Mouse (Mus musculus) cortical plate, adult 2 months (tissue): ENCODE data around the gene Gm28035. TPM values are rescaled to one million over a fixed set of nuclear protein-coding genes. Genes with fewer than 3 reads are reported as not detected.
A peak's percentile ranks its signal among the peaks of the same experiment; 100 is the strongest.

ENCODE experiments used
- H3K27ac ChIP-seq: fragments of 200-500 bp; 2 replicates; pipeline ENCODE4 v1.5.1; 2012; ENCODE audit warnings: low read length, control low read depth, inconsistent platforms; ENCODE audit not compliant: insufficient read depth
- H3K4me1 ChIP-seq: fragments of 200-500 bp; 2 replicates; pipeline ENCODE4 v1.6.1; 2011; ENCODE audit warnings: low read length; ENCODE audit not compliant: control insufficient read depth, insufficient read depth
- H3K4me3 ChIP-seq: fragments of 200-500 bp; 2 replicates; pipeline ENCODE4 v1.5.1; 2011; ENCODE audit warnings: mild to moderate bottlenecking, low read length, control low read depth; ENCODE audit not compliant: insufficient read depth
- CTCF ChIP-seq: fragments of 200-500 bp; IDR thresholded peaks from 2 replicates; pipeline ENCODE4 v1.5.1; 2011; ENCODE audit warnings: mild to moderate bottlenecking, control low read depth, low read length; ENCODE audit not compliant: insufficient read depth; ENCODE audit errors: extremely low read depth
- POLR2A ChIP-seq: fragments of 200-500 bp; IDR thresholded peaks from 2 replicates; pipeline ENCODE4 v1.6.1; 2011; ENCODE audit warnings: mild to moderate bottlenecking, low read length, control low read depth; ENCODE audit not compliant: insufficient read depth; ENCODE audit errors: extremely low read depth
- polyA plus RNA-seq: library from polyadenylated mRNA; depleted of rRNA; stranded (reverse); fragments of >200 nt; gene quantifications from 2 replicates; pipeline ENCODE4 v1.2.3, GENCODE M21; 2012

The Gm28035 gene
- polyA plus RNA-seq, 1 experiment, result 18.5 TPM

- no peak overlapping the region for H3K4me3 ChIP-seq
- peaks cover 8% of the 10 kb centered on the region for H3K4me1 ChIP-seq
- no peak for TF ChIP-seq POLR2A
- no peak for TF ChIP-seq CTCF
- no peak overlapping the region for H3K27ac ChIP-seq
These were observed 18.2 kb downstream of the Gm28035 start for GRCm38 (mm10) chr2:30258600-30258999.

- Histone ChIP-seq H3K4me3 (no peak overlapping the region), H3K4me1 (peaks cover 8% of the 10 kb centered on the region), H3K27ac (no peak overlapping the region)
- TF ChIP-seq POLR2A (no peak), CTCF (no peak)
These were observed 19.0 kb downstream of the Gm28035 start for GRCm38 (mm10) chr2:30259131-30260064.

- peaks cover 10% of the 10 kb centered on the region for H3K4me1 ChIP-seq
- no peak overlapping the region for H3K27ac ChIP-seq
These were observed 20.8 kb downstream of the Gm28035 start for GRCm38 (mm10) chr2:30261064-30261736.

DNA sequence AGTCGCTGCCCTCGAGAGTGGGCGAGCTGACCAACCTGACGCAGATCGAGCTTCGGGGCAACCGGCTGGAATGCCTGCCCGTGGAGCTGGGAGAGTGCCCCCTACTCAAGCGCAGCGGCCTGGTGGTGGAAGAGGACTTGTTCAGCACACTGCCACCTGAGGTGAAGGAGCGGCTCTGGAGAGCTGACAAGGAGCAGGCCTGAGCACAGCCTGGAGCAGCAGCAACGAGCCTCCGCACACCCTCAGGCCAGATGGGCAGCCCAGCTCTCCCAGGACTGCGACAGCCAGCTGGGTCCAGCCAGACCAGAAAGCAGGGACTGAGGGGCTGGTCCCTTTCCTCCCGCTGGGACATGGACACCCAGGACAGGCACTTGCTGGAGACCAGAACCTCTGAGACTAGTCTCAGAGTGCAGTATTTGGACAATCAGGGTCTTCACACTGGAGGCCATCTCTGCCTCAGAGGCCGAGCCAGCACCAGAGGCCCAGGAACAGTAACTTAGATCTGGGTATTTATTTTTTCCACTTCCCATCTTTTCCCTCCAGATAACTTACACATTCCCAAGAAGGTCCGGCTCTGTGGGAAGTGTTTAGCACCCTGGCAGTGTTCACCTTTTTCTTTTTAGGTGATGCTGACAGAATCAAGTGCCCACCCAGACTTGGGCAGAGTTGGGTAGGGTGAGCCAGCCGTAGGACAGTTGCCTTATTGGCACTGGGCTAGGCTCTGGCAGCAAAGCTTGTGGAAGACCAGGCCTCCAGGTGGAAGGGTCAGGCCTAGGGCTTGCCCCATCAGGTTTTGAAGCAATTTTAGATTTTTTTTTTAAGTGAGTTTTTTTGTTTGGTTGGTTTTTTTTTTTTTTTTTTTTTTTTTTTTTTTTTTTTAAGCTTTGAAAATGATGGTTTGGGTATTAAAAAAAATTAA, 21.8 kb downstream of the Gm28035 start:
- H3K4me1 ChIP-seq, result peaks cover 10% of the 10 kb centered on the region
- no peak overlapping the region for H3K4me3 ChIP-seq
- TF ChIP-seq CTCF (no peak), POLR2A (no peak)
- no peak overlapping the region; the same call in 1 of the 2 replicates for H3K27ac ChIP-seq

More at GRCm38 (mm10) chr2:30261064-30261736, 20.8 kb downstream of the Gm28035 start:
- TF ChIP-seq CTCF, result no peak
- TF ChIP-seq POLR2A, result no peak
- H3K4me3 ChIP-seq, result no peak overlapping the region

- peaks cover 8% of the 10 kb centered on the region for H3K4me1 ChIP-seq
- no peak overlapping the region for H3K4me3 ChIP-seq
- peak overlapping the region; percentile 13 for H3K27ac ChIP-seq
- TF ChIP-seq CTCF, result no peak
- TF ChIP-seq POLR2A, result no peak
These were observed 22.6 kb downstream of the Gm28035 start for GRCm38 (mm10) chr2:30262840-30263441.

DNA sequence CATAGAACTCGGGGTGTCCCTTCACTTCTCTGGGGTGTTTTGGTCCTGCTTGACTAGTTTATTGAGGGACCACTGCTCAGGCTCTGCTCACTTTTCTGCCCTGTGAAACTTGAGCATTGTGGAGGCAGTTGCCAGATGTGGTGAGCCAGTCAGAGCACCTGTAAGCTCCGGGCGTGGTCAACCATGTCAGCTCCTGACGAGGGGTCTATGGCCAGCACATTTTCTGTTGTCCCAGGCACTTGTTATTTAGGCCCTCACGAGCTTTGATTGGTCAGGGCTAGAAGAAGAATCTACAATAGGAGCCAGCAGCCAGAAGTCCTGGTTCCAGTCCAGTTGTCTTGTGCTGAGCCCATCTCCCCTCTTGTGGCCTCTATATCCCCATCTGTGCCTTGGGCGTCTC, 23.4 kb downstream of the Gm28035 start:
- Histone ChIP-seq H3K4me3 (no peak overlapping the region), H3K4me1 (peaks cover 8% of the 10 kb centered on the region), H3K27ac (peak overlapping the region; percentile 13; the same call in 1 of the 2 replicates)
- TF ChIP-seq CTCF, result no peak
- TF ChIP-seq POLR2A, result no peak

DNA sequence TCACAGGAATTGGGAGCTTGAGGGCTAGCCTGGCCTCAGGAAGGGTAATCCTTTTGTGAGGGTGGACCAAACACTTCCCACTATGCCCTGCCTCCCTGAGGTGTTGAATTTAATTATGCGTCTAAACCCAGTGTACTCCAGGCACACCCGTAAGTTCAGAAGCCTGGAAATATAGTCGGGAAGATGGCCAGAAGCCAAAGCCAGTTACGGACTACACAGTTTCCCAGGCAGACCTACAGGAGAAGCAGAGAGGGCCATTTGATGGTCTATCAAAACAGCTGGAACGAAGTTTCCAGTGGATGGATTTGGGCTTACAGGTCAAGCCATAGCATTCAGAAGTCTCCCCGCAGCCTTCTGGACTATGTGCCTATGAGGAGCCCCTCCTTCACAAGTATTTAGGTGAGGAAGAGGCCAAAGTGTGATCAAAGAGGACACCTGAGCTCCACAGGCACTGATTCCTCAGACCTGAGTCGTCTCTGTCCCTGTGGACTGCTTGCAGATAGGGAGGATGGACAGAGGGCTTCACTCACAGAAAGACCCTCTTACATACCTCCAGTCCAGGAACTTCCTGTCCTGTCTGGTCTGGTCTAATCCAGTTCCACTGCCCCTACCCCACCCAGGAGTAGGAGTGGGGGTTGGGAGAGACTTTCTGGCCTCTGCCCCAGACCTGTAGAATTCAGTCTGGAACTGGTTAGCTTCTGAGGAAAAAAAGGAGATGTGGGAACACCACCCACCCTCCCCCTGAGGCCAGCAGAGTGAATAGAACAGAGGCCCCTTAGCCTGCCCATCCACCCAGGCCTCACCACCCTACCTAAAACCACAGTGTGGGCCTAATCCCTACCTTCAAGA, 24.5 kb downstream of the Gm28035 start:
- no peak for TF ChIP-seq POLR2A
- no peak for TF ChIP-seq CTCF
- H3K4me3 ChIP-seq, result no peak overlapping the region
- H3K4me1 ChIP-seq, result peaks cover 6% of the 10 kb centered on the region
- H3K27ac ChIP-seq, result peak overlapping the region; percentile 91

DNA sequence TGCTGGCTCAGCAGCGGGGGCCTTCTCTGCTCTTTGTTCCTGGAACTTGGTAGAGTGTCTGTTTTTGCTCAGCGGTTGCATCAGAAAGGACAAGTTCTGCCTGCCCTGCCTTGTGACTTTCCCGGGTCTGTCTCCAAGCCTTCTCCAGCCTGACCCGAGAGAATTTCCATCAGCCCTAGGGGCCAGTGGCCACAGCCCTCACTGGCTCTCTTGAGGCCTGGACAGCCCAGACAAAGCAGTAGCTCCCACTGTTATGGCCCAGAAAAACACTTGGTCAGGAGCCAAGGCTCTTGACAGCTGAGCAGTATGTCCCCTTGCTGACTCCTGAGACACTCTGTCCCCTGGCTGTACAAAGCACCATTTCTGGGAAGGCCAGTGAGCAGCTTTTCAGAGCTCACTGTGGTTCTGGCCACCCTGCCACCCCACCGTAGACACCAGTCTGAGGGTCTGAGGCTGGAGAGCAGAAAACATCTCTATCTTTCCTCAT, 25.4 kb downstream of the Gm28035 start, which contains the start of gene Phyhd1:
TSS of gene Phyhd1 (plus strand) at position 437 of the 487 bp plus-strand sequence.
- TF ChIP-seq POLR2A (no peak), CTCF (no peak)
- H3K4me1 ChIP-seq, result peaks cover 6% of the 10 kb centered on the region

GRCm38 (mm10) chr2:30266392-30266941, 26.1 kb downstream of the Gm28035 start:
- Histone ChIP-seq H3K4me1 (peaks cover 6% of the 10 kb centered on the region), H3K4me3 (no peak overlapping the region), H3K27ac (peak overlapping the region; percentile 91)
- TF ChIP-seq CTCF (no peak), POLR2A (no peak)

More for the DNA sequence above, 25.4 kb downstream of the Gm28035 start, which contains the start of gene Phyhd1:
- peak within 1 kb of the TSS; percentile 91 for H3K27ac ChIP-seq
- no peak within 1 kb of the TSS for H3K4me3 ChIP-seq
